Mouse (Mus musculus) forelimb bud, embryonic 11.5 days (tissue): Measurements from ENCODE around the gene Iqcf3.
"Not testable (repeated sequence)": the region's sequence is repeated elsewhere in the genome, so short reads cannot be mapped to it uniquely, and the experiment has no call there.

Source experiments
- DNase-seq: peaks from one replicate; pipeline ENCODE4 v3.0.0-alpha.2; 2012; ENCODE audit warnings: low read depth, low spot score

Iqcf3 gene

DNA sequence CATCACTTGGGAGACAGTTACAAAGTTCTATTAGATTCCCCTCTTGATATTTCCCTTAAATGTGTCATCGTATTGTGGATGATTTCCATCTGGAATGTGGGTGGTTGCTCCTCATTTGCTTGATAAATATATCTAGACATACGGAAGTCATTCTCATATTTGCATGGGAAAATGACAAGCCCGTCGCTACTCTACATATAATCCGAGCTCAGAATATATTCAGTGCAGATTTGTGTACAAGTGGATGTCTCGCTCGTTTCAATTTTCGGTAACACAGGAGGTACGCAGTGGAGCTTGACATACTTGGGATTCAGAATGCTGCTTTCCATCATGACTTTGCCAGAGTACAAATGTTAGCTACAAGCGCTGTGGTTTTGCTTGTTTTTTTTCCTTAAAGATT lies 52.1 kb downstream of the Iqcf3 start:
- DNase-seq, result no peak

DNA sequence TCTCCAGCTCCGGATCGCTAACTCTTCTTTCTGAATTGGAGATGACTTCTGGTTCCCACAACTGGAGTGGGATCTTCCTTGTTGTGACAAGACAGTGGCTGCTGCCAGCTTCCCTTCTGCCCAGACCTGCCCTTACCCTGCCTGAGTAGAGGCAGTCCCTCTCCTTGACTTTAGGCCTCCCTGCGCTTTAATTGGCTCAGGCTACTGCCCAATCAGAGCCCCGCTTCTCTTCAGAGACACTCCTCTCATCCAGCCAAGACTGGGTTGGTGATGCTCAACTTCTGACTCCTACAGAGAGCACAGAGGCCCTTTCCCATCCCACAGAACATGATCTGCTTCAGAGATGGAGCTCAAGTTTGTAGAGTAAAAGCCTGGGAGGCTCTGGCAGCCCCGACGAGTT lies 57.2 kb downstream of the Iqcf3 start:
- no peak for DNase-seq

DNA sequence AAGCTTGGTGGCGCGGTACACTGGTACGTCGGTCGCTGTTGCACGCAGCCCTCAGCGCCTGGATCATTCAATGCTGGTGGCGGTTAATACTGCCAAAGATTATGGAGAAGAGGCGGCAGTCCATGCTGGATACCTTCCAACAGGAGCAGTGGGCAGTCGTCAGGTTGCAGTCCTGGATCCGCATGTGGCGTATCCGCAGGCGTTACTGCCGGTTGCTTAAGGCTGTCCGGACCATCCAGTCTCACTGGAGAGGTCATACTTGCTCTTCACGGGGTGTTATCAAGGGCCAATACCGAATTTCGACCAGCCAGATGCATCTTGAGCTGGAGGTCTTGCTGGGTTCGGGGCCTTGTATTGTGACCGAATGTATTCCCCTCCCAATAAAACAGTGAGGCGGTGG lies 59.6 kb downstream of the Iqcf3 start:
- no peak for DNase-seq

DNA sequence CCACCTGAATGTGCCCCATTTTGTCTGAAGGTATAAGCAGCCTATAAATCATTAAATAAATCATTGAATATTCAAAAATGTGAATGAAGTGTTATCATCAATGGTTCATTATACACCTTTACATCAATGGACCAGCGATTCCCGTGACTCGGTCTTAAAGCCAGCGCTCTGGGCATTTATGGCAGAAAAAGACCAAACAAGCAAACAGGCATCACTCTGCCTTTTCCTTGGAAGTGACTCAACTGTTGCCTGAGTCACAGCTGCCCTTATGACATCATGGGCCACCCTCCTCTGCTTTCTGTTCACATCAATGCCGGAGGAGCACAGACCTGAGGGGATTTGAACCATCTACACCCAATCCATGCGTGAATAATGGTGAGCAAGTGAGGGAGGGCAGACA lies 61.8 kb downstream of the Iqcf3 start, which contains the start of gene Iqcf1:
Gene Iqcf1 (plus strand): TSS at position 301 of the 400 bp plus-strand sequence.
- no peak for DNase-seq

DNA sequence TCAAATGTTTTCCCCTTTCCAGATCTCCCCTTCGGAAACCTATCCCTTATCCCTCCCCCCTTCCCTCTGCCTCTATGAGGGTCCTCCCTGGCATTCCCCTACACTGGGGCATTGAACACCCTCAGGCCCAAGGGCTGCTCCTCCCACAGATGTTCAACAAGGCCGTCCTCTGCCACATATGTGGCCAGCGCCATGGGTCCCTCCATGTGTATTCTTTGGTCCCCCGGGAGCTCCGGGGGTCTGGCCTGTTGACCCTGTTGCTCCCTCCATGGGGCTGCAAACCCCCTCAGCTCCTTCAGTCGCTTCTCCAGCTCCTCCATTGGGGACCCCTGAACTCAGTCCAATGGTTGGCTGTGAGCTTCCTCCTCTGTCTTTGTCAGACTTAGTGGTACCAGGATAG lies 73.8 kb downstream of the Iqcf3 start:
- not testable (repeated sequence) for DNase-seq

DNA sequence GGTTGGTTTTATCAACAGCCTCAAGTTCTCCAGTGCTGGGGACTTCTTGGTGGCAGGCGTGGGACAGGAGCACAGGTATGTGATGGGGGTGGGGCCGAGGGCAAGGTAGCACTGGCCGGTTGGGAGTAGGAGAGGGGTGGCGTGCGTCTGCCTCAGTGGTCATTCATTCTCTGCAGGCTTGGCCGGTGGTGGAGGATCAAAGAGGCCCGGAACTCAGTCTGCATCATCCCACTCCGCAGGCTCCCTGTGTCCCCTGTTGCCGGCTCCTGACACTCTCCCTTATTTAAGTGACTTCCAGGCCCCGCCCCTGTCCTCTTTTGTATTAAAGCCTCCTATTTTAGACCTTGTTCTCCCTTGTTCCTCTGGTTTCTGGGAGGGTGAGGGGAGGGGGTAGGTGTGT lies 76.4 kb downstream of the Iqcf3 start:
- no peak for DNase-seq

DNA sequence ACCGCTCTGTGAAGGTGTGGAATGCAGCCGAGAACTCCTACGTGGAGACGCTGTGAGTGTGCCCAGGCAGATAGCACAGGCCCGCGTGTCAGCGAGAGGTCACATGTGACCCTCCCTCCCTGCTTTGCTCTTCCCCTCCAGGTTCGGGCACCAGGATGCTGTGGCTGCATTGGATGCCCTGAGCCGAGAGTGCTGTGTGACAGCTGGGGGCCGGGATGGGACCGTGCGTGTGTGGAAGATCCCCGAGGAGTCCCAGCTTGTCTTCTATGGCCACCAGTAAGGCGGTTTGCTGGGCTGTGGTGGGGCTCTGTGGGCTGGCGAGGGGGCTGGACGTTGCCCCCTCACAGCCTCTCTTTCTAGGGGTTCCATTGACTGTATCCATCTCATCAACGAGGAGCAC lies 77.8 kb downstream of the Iqcf3 start:
- no peak for DNase-seq

DNA sequence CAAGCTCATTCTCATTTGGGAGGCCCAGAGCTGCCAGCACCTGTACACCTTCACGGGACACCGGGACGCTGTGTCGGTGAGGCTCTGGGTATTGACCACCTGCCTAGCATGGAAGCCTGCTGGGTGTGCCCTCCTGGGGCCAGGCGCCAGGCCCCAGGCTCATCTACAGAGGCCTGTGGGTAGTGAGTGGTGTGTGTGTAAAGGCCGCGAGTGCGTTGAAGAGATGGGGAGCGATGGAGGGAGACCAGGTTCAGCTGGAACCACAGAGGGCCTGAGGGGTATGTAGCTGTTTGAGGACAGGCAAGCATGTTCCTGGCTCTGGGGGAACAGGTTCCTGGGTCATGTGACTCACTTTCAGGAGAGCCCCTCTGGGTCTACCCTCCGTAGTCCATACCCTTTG lies 78.3 kb downstream of the Iqcf3 start:
- no peak for DNase-seq

DNA sequence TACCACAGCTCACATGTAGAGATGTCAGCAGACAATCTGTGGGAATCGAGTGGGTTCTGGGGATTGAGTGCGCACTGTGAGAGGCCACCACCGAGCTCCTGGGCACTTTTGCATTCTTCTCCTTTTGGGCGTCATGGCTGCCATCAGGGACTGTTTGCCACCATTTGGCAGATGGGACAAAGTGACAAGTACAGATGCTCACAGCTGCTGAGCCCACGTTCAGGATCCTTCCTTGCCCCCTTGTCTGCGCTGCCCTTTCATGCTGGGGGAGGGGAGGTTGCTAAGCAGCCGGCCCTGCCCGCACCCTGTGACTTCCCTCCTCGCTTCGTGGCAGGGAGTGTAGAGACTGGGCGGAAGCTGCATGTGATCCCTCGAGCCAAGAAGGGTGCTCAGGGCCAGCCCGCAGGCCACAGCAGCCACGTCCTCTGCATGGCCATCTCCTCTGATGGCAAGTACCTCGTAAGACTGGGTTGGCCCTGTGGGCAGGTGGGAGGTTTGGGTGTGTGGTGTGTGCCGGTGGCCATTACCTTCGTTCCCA lies 78.8 kb downstream of the Iqcf3 start:
- no peak for DNase-seq

DNA sequence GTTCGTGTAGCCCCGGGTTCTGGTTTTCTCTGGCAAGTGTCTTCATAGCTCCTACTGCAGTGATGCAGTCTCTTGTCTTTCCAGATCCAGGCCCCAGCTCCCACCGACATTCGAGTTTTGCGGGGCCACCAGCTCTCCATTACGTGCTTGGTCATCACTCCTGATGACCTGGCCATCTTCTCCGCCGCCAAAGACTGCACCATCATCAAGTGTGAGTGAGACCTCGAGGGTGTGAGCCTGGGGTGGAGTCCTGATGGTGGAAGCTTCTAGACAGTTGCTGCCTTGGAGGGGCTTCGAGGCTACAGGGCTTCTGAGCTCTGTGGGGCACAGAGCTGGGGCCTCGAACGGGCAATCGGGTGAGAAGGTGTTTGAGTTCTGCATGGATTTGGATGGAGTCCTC lies 79.8 kb downstream of the Iqcf3 start:
- DNase-seq, result no peak

DNA sequence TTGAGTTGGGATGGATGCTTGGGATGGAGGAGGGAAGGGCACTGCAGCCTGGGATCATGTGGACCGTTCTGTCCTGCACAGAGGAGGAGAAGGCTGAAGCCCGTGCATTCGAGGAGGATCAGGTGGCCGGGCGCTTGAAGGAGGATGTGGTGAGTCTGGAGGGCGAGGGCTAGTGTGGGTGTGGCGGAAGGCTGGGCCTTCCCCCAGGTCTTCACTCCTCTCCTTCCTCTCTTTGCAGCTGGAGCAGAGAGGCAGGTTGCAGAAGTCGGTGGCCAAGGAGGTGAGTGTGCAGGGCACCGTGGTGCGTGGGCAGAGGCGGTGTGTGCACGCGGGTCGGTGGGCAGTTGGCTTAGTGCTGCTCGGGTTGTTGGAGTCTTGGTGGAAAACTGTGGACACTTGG lies 80.4 kb downstream of the Iqcf3 start:
- DNase-seq, result no peak

DNA sequence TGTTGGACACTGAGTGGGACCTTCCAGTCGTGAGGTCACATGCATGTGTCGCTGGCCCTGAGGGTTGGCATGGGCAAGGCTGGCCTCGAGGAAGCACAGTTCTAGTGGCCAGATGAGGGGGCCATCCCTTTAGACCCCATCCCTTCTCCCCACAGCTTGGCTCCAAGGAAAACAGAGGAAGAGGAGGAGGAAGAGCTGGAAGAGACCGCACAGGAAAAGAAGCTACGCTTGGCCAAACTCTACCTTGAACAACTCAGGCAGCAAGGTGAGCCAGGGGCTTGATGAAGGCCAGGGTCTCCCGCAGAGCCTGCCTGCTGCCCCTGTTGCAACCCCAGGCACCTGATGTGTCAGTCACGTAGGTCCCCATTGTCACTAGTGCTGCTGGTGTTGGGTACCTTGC lies 80.9 kb downstream of the Iqcf3 start:
- DNase-seq, result no peak

DNA sequence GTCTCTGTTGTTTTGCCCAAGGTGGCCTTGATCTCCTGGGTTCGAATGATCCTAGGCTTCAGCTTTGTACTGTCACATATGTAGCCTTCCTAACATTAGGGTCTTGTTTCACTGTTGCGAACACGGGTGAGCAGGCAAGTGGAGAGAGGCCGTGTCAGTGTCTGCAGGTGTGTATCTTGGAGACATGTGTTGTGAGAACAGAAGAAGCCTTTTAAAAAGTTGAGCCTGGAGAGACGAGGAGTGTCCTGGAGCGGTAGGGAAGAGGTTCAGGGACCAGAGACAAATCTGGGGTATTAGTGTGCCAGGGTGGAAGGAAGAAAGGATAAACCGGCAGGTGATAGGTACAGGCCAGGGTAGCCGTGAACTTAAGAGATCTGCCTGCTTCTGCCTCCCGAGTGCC lies 83.3 kb downstream of the Iqcf3 start:
- no peak for DNase-seq

DNA sequence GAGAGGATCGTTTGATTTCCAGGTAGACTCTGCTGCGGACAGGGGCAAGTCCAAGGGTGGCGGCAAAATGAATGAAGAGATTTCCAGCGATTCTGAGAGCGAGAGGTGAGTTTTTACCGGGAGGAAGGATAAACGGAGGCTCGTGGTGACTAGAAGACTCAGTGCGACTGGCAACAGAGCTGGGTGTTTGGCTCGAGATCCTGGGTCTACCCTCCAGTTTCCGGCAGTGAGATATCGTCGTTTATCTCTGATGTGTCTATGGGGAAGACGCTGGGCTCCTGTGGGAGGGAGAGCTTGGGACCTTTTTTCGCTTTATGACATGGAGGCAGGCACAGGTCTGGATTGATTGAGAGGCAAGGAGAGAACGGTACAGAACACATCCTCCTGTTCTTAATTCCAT lies 83.8 kb downstream of the Iqcf3 start:
- no peak for DNase-seq

DNA sequence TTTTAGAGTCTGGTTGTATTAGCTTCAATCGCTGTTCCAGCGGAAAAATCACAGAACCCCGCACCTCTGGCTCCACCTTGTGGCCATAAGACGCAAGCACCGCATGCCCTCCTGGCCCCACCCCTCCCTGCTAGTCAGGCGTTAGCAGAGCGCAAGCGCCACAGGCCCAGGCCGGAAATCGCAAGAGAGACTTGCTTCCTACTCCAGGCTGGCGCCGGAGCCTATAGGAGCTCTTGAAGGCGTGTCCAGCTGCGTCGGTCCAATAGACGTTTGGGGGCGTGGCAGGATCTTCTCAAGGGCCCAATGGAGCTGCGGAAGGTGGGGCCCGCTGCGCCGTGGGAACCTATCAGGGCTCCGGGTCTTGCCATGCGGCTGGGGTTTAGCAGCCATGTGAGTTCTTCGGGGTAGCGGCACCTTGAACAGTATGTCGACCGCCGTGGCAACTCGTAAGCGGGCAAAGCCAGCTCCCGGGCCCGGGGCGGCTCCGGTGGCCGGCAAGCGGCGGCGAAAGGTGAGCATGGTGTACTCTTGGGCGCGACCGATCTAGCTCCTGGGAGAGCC lies 84.4 kb downstream of the Iqcf3 start, which contains the start of gene Parp3:
Gene Parp3 (minus strand): TSS at position 26 of the 561 bp plus-strand sequence.
- DNase-seq, result peak; percentile 99

DNA sequence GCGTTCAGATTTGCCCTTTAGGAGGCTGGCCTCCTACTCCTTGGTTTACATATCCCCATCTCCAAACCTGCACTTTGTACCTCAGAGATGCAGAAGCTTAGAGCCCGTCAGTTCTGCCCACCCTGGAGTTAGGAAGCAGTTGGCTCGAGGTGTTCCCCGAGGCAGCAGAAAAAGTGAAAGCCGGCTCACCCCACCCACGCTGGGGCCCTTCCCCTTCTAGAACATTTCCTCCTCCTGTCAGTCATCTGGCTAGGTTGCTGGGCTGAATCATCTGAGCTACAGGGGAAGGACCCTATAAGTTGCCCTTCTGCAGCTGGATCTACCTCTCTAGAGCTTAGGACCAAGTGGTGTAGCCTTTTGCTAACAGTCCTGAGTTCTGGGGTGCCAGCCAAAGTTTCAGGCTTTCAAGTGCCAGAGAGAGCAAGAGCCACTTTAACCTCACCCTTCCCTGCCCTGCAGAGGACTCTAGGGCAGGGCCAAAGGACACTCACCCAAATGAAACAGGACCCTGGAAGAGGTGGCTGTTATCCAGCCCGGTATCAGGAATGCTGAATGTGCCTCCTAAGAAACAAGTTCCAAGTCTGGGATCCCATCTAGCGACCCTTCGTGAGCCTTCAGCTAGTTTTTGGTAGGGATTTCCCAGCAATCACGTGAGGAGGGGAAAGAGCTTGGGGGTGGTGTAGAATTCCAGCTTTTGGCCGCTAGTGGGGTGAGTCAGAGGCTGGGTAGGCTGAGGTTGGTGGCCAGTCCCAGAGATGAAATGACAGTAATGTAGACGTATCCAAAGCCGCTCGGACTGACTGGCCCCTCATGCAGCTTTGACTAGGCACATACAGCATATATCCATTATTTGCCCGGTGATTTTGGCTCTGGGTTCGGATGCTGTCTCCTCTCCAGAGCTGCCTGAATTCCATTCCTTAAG lies 85.2 kb downstream of the Iqcf3 start:
- no peak for DNase-seq

DNA sequence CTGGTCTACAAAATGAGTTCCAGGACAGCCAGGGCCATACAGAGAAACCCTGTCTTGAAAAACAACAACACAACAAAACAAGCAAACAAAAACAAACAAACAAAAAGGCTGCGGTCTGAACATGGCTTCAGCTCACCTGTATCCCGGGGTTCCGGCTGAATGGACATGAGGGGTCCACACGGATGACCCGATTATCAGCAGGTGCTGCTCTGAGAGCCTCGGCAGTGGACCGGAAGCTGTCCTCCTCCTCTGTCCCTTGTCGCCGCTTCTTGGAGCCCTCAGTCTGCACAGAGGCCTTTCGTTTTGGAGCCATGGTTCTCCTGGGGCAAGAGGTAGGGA lies 85.8 kb downstream of the Iqcf3 start, which contains the start of gene Rrp9:
Gene Rrp9 (plus strand): TSS at position 301 of the 339 bp plus-strand sequence.
- DNase-seq, result no peak

DNA sequence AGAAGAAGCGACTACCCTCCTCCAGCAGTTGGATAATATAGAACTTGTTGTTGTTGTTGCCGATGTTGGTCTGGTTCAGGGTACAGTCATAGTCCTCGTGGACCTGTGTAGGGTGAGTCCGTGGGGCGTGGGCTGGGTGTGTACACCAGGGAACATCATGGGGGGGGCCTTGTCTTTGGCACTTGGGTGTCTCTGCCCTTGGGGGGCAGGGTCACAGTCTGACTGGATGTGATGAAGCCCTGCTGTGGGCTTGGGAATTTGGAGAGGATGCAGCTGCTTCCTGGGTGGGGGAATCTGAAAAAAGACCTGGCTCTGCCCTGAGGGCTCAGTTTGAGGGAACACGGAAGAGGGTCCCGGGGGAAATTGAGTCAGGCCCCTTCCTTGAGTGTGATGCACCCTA lies 86.4 kb downstream of the Iqcf3 start:
- no peak for DNase-seq

DNA sequence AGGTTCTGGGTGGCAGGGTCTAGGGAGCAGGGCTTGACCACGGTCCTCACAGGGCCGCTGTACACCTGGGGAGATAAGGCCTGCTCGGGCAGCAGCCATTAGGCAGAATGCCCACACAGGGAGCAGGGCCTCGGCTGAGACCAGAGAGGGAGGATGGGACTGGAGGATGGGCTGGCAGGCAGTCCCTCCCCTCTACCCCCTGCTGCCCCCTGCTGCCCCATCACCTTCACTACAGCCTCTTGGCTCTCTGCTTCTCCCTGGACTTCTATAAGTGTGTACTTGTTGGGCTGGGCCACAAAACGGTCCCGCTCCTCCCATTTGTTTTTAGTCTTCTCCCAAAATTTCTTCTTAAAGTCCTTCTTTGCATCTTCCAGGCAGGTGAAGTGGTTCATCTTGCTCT lies 87.0 kb downstream of the Iqcf3 start:
- DNase-seq, result peak; percentile 78

DNA sequence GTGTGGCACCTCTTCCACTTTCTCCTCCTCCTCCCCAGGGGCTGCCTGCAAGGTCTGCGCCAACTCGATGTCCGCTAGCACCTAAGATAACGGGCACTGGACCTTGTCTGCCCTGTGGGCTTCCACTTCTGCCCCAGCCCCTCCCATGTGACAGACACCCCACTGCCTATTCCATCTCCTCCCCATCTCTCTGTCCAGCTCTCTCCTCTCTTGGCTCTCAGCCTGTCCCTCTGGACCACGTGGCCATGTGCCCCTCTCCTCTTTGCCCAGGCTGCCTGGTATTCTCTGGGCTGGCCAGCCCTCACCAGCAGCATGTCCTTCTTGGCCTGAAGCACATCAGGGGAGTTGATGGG lies 87.7 kb downstream of the Iqcf3 start:
- no peak for DNase-seq

DNA sequence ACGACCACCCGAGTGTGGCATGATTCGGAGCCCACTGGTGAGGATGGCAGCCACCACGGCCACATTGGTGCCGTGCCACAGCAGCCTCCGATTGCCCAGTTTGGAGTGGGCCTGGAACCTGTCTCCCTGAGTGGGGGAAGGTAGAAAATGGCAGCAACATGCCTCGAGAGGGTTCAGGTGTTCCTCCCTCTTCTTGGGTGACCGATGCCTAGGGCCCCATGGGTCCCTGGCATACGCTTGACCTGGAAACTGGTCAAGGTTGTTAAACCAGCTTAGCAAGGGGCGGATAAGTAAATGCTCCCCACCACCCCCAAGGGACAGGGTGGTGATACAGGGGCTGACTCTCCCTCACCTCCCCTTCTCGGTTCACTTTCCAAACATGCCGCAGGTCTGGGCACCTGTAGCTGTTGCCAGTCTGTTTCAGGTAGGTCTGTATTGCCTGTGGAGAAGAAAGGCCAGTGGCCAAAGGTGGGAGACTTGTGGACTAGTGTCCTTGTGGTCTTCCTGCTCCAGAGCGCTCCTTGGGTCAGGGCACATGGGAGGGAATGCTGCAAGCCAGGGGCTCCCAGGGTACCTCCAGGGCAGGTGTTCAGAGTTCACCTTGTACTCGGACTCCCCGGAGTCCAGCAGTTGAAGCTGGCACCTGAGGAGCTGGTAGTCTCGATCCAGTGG lies 88.2 kb downstream of the Iqcf3 start:
- DNase-seq, result no peak

DNA sequence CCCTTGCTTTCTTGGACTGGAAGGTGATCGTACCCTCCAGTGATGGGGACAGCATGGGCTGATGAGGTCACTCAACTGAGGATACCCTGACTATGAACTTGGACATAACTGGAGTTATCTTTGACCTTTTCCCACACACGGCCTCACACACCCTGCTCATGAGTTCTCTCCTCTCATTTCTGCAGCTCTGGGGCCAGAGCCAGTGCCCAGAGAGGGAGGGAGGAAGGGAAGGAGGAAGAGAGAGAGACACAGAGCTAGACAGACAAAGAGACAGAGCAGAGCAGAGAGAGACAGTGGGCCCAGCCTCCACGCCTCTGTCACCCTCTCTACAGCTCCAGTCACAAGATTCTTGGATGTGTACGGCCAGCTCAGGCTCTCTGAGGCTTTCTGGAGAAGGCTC lies 89.1 kb downstream of the Iqcf3 start:
- no peak for DNase-seq

DNA sequence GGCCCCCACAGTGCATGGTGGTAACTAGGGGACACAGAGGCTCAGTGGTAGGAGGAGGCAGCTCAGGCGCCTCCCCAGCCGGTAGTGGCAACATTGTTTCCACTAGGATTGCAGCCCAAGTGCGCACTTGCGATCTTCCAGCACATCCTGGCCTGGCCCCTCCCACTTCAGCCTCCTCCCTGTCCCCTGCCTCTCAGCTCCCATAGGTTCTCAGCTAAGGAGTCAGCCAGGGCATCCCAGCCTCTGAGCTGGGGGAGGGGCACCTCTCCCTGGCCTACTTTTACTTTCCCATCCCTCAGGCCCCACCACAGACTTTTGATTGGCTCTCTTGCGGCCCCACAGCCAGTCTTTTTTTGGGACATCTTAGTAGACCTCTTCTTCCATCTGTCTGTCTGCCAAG lies 89.5 kb downstream of the Iqcf3 start:
- DNase-seq, result no peak
